Mouse (Mus musculus): Measurements from ENCODE around the gene Serpinb9e. TPM values are rescaled to one million over a fixed set of nuclear protein-coding genes. Genes with fewer than 3 reads are reported as not detected.

Gene Serpinb9e
- not detected in 2 replicates for polyA plus RNA-seq (2012; rRNA removed)

DNA sequence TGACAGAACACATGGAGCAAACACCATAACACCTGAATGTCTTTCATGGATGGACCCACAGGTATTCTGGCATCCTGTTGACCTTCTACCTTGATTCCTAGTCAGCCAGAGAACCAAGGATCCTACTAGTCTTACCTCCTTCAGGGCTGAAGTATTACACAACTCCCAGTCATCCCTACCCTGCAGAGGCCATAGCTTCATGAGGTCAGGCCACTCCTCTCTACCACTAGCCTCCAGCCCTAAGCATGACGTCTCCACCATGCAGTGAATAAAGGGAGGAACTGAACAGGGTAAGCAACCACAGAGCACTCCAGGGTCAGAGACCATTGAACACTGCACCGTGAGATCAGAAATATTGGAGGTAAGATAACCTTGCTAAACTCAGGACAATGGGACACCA lies at the start of gene Serpinb9e:
Gene Serpinb9e, plus strand, starts transcription at position 301 of the 400 bp plus-strand sequence.

Other genes with a start within 250 kb of the Serpinb9e start
- 0.34 and 0.55 TPM in 2 replicates for gene Serpinb9, start 246.4 kb upstream of the Serpinb9e start, polyA plus RNA-seq (2012; rRNA removed)
- 0.05 TPM in 1 of 2 replicates, not detected in the other for gene Serpinb9b, start 222.2 kb upstream of the Serpinb9e start, polyA plus RNA-seq (2012; rRNA removed)
- gene Serpinb1b, start 171.0 kb upstream of the Serpinb9e start, polyA plus RNA-seq (2012; rRNA removed) = not detected in 2 replicates
- not detected in 2 replicates for gene Serpinb9c, start 89.9 kb upstream of the Serpinb9e start, polyA plus RNA-seq (2012; rRNA removed)
- not detected in 2 replicates for gene Serpinb9d, start 56.7 kb upstream of the Serpinb9e start, polyA plus RNA-seq (2012; rRNA removed)
- gene Serpinb9f, start 74.5 kb downstream of the Serpinb9e start, polyA plus RNA-seq (2012; rRNA removed) = not detected in 2 replicates
- gene Gm11397, start 146.1 kb downstream of the Serpinb9e start, polyA plus RNA-seq (2012; rRNA removed) = not detected in 2 replicates
- not detected in 2 replicates for gene Serpinb9g, start 235.2 kb downstream of the Serpinb9e start, polyA plus RNA-seq (2012; rRNA removed)